Mouse (Mus musculus): Measurements from ENCODE around the gene Fbxw8.

DNA sequence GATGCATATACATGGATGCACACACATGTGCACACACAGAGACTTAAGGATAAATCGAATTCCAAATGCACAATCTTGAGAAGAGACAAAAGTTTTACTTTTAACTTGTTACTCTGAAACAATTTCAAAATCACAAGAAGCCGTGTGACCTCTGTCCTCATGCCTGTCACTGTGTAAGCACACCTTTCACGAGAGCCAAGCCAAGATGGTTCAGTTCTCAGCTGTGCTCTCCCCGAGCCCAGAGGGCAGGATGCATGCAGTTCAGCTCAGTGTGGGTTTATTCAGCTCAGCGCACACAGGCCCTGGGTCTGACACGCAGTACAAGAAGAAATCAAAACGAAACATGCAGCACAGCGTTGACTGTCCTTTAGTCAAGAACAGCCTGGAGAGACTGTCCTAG, 49.7 kb downstream of the Fbxw8 start:
- TF ChIP-seq CTCF (IDR thresholded peaks at IDR 0.05; ENCODE audit: low read depth) (no peak), EP300 (IDR thresholded peaks at IDR 0.05; ENCODE audit: low read depth) (no peak)

All from heart, postnatal 0 days (tissue).